Mouse (Mus musculus): ENCODE data around the gene Zfp711.

The Zfp711 gene

GRCm38 (mm10) chrX:112600511-112601305 is at the start of gene Zfp711:
Zfp711 (plus strand) TSS chrX:112600526.
- peak; percentile 93 for DNase-seq

GRCm38 (mm10) chrX:112567716-112568115 is 32.6 kb upstream of the Zfp711 start:
- DNase-seq, result no peak

GRCm38 (mm10) chrX:112601306-112602120 is 1.2 kb downstream of the Zfp711 start:
- peak; percentile 76 for DNase-seq

GRCm38 (mm10) chrX:112675525-112675924 is 75.2 kb downstream of the Zfp711 start:
- DNase-seq, result no peak

- no peak for DNase-seq
These were observed 80.3 kb downstream of the Zfp711 start for GRCm38 (mm10) chrX:112680605-112681004.
